Mouse (Mus musculus) large intestine, adult 2 months (tissue): ENCODE results near the gene Tmbim6. TPM values are rescaled to one million over a fixed set of nuclear protein-coding genes. Genes with fewer than 3 reads are reported as not detected.
"Not testable (repeated sequence)": the region's sequence is repeated elsewhere in the genome, so short reads cannot be mapped to it uniquely, and the experiment has no call there.

Experiments
- DNase-seq: peaks from one replicate; pipeline ENCODE4 v3.0.0-alpha.2; 2012; ENCODE audit warnings: low read depth, low spot score
- WGBS: fragments of 180-500 bp; shearing (Covaris S2); methylation state at CpG from one replicate; pipeline ENCODE4 v1.1.7; 2018; 5-methylcytosine and 5-hydroxymethylcytosine counted together
- polyA plus RNA-seq: library from polyadenylated mRNA; depleted of rRNA; stranded (reverse); fragments of >200 nt; gene quantifications from 2 replicates; pipeline ENCODE4 v1.2.3, GENCODE M21; 2012; rRNA removed

Tmbim6 gene
- polyA plus RNA-seq, 1 experiment, result 1,095 TPM

- WGBS, result 42% methylated on average over 8 of the region's 8 CpGs
- no peak for DNase-seq
Observed at GRCm38 (mm10) chr15:99440816-99441457, 48.3 kb downstream of the Tmbim6 start.

GRCm38 (mm10) chr15:99442358-99442757 lies 49.7 kb downstream of the Tmbim6 start:
- no peak for DNase-seq
- WGBS, result 72% methylated on average over 7 of the region's 7 CpGs

GRCm38 (mm10) chr15:99445567-99445966 lies 52.9 kb downstream of the Tmbim6 start:
- DNase-seq, result no peak
- 29% methylated on average over 6 of the region's 6 CpGs for WGBS

- DNase-seq, result not testable (repeated sequence)
- 83% methylated on average over 10 of the region's 10 CpGs for WGBS
Observed at GRCm38 (mm10) chr15:99446136-99446535, 53.5 kb downstream of the Tmbim6 start.

- WGBS, result 64% methylated on average over 9 of the region's 9 CpGs
- no peak for DNase-seq
Observed at GRCm38 (mm10) chr15:99449131-99449750, 56.6 kb downstream of the Tmbim6 start.

GRCm38 (mm10) chr15:99449751-99450280 lies 57.1 kb downstream of the Tmbim6 start:
- WGBS, result 41% methylated on average over 8 of the region's 8 CpGs
- no peak for DNase-seq

GRCm38 (mm10) chr15:99453153-99453900 lies 60.6 kb downstream of the Tmbim6 start:
- WGBS, result 80% methylated on average over 11 of the region's 11 CpGs
- no peak for DNase-seq

GRCm38 (mm10) chr15:99454585-99455279 lies 62.0 kb downstream of the Tmbim6 start:
- DNase-seq, result no peak
- 80% methylated on average over 7 of the region's 7 CpGs for WGBS

GRCm38 (mm10) chr15:99455415-99455814 lies 62.7 kb downstream of the Tmbim6 start:
- DNase-seq, result no peak
- WGBS, result 83% methylated on average over 3 of the region's 3 CpGs

GRCm38 (mm10) chr15:99456338-99456962 lies 63.8 kb downstream of the Tmbim6 start:
- no peak for DNase-seq
- WGBS, result 48% methylated on average over 7 of the region's 7 CpGs

- DNase-seq, result no peak
- WGBS, result 4% methylated on average over 43 of the region's 43 CpGs
Observed at GRCm38 (mm10) chr15:99456963-99457605, 64.4 kb downstream of the Tmbim6 start.

GRCm38 (mm10) chr15:99457606-99458401 lies 65.1 kb downstream of the Tmbim6 start, which contains the start of gene Nckap5l:
Gene Nckap5l (minus strand): TSS chr15:99457748.
- DNase-seq, result peak; percentile 61
- WGBS, result under 1% methylated on average over 42 of the region's 45 CpGs

Other genes starting within 250 kb of the Tmbim6 start
- gene Kcnh3, start 168.0 kb upstream of the Tmbim6 start, polyA plus RNA-seq, result 3.9 and 4.7 TPM in 2 replicates
- 81.5 and 94.7 TPM in 2 replicates for gene Mcrs1, start 140.9 kb upstream of the Tmbim6 start, polyA plus RNA-seq
- 19.0 and 20.6 TPM in 2 replicates for gene Prpf40b, start 97.8 kb upstream of the Tmbim6 start, polyA plus RNA-seq
- not detected in 2 replicates for gene Fam186b, start 97.0 kb upstream of the Tmbim6 start, polyA plus RNA-seq
- 6.9 and 8.5 TPM in 2 replicates for gene Fmnl3, start 22.4 kb upstream of the Tmbim6 start, polyA plus RNA-seq
- 1.3 and 1.6 TPM in 2 replicates for gene Nckap5l, start 64.9 kb downstream of the Tmbim6 start, polyA plus RNA-seq
- 6.7 and 7.0 TPM in 2 replicates for gene Bcdin3d, start 81.8 kb downstream of the Tmbim6 start, polyA plus RNA-seq
- 0.59 and 0.97 TPM in 2 replicates for gene Faim2, start 135.3 kb downstream of the Tmbim6 start, polyA plus RNA-seq
- not detected in 2 replicates for gene Aqp2, start 186.2 kb downstream of the Tmbim6 start, polyA plus RNA-seq
- 0.05 TPM in 2 replicates for gene Aqp5, start 197.9 kb downstream of the Tmbim6 start, polyA plus RNA-seq
- gene Aqp6, start 208.5 kb downstream of the Tmbim6 start, polyA plus RNA-seq, result not detected in 2 replicates